ENCODE assay signal across 8 mouse cellular contexts in the genomic region with DNA sequence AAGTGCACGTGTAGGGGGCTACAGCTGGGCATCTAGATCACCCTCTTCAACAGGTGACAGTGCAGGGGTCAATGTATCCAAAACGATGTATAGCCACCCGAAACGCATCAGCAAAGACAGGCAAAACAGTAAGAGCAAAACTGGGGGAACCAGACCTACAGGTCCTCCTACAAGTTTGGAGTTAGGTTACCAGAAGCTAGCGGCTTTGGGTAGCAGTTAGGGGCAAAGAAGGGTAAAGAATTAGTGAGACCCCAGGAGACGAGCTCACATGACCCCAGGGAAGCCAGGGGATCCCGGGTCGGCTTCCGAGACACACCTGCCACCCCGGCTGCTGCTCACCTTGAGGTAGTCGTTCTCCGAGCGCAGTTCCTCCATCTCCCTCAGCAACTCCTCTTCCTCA. TPM values are rescaled to one million over a fixed set of nuclear protein-coding genes. Genes with fewer than 3 reads are reported as not detected.
A peak's percentile ranks its signal among the peaks of the same experiment; 100 is the strongest.
DNase-seq lines count a peak whose midpoint lies in the region; ATAC-seq and TF ChIP-seq lines count a peak whose summit lies in the region.

No protein-coding gene starts in this region.

- intact Hi-C loops in left cerebral cortex, adult 2 months (cut with DNase I), result loop anchor here (2.0 to 5.0 kb wide), 2 partner anchors 81 to 96 kb away; no protein-coding TSS in a partner anchor
- intact Hi-C loops in left cerebral cortex, postnatal 36 days (cut with DNase I), result loop anchor here (5.0 kb wide), 2 partner anchors 81 to 96 kb away; no protein-coding TSS in a partner anchor

- H3K27me3 ChIP-seq in forebrain, embryonic 10.5 days (ENCODE audit: poor library complexity, severe bottlenecking), result peaks cover 46% of the 10 kb centered on the region
- H3K27me3 ChIP-seq in intestine, embryonic 15.5 days (replicated peaks), result peaks cover 25% of the 10 kb centered on the region; the same call in 1 of the 2 replicates
- H3K27me3 ChIP-seq in neural tube, embryonic 12.5 days (replicated peaks), result no peaks in the 10 kb centered on the region

- H3K4me3 ChIP-seq in left cerebral cortex, adult 2 months, result peak overlapping the region; percentile 93
- peak overlapping the region; percentile 79 for H3K4me3 ChIP-seq in forebrain, embryonic 10.5 days
- H3K4me3 ChIP-seq in intestine, embryonic 15.5 days (replicated peaks), result peak overlapping the region; percentile 75
- H3K4me3 ChIP-seq in neural tube, embryonic 12.5 days, result peak overlapping the region; percentile 94

- peak overlapping the region; percentile 69 for H3K9ac ChIP-seq in intestine, embryonic 15.5 days
- H3K9ac ChIP-seq in neural tube, embryonic 12.5 days, result peak overlapping the region; percentile 97

- no peaks in the 10 kb centered on the region for H3K36me3 ChIP-seq in forebrain, embryonic 10.5 days (replicated peaks)
- H3K36me3 ChIP-seq in intestine, embryonic 15.5 days, result no peaks in the 10 kb centered on the region
- no peaks in the 10 kb centered on the region for H3K36me3 ChIP-seq in neural tube, embryonic 12.5 days

- ATAC-seq in intestine, embryonic 15.5 days, result no peak
- no peak for ATAC-seq in neural tube, embryonic 12.5 days (ENCODE audit: low FRiP score, low read depth)

- no peak for TF ChIP-seq CTCF in left cerebral cortex, adult 2 months (IDR thresholded peaks at IDR 0.05)

- no peak for DNase-seq in left cerebral cortex, adult 2 months (ENCODE audit: extremely low spot score in 1 of 2, low spot score in 2 of 2)
- DNase-seq in left cerebral cortex, adult 8-10 months (ENCODE audit: low spot score in 2 of 2), result no peak
- no peak for DNase-seq in forebrain, embryonic 10.5 days (ENCODE audit: extremely low spot score, low spot score)
- DNase-seq in thymus, postnatal 4 days, result no peak
- no peak for DNase-seq in left cerebral cortex, postnatal 36 days (ENCODE audit: low spot score in 2 of 2)
- no peak for DNase-seq in urinary bladder, postnatal 25 days (ENCODE audit: low spot score)

- H3K9me3 ChIP-seq in forebrain, embryonic 10.5 days, result no peaks in the 10 kb centered on the region
- H3K9me3 ChIP-seq in intestine, embryonic 15.5 days, result no peaks in the 10 kb centered on the region
- H3K9me3 ChIP-seq in neural tube, embryonic 12.5 days, result no peaks in the 10 kb centered on the region

- WGBS in forebrain, embryonic 10.5 days, result under 1% methylated on average over 13 of the region's 13 CpGs
- 5% methylated on average over 13 of the region's 13 CpGs for WGBS in intestine, embryonic 15.5 days
- WGBS in neural tube, embryonic 12.5 days, result 2% methylated on average over 13 of the region's 13 CpGs

- peaks cover 94% of the 10 kb centered on the region for H3K4me1 ChIP-seq in forebrain, embryonic 10.5 days
- peaks cover 26% of the 10 kb centered on the region for H3K4me1 ChIP-seq in intestine, embryonic 15.5 days (replicated peaks)
- H3K4me1 ChIP-seq in neural tube, embryonic 12.5 days, result peaks cover 59% of the 10 kb centered on the region

- peak overlapping the region; percentile 94 for H3K27ac ChIP-seq in left cerebral cortex, adult 2 months
- H3K27ac ChIP-seq in forebrain, embryonic 10.5 days, result peak overlapping the region; percentile 96
- no peak overlapping the region for H3K27ac ChIP-seq in intestine, embryonic 15.5 days
- peak overlapping the region; percentile 95; the same call in 1 of the 2 replicates for H3K27ac ChIP-seq in neural tube, embryonic 12.5 days

- H3K4me2 ChIP-seq in intestine, embryonic 15.5 days (replicated peaks), result peak overlapping the region; percentile 99
- peak overlapping the region; percentile 93 for H3K4me2 ChIP-seq in neural tube, embryonic 12.5 days (replicated peaks)

RNA-seq across cellular contexts. Expression of a gene that starts 1.6 kb away (rescaled TPM):
- total RNA-seq in left cerebral cortex, adult 2 months (2021), result 100 to 1,000 TPM; 103 to 122 TPM
- total RNA-seq in left cerebral cortex, adult 8-10 months (2022), result 100 to 1,000 TPM; 111 to 123 (median 120) TPM
- 25.5 and 28.4 TPM in 2 replicates for polyA plus RNA-seq in forebrain, embryonic 10.5 days (2016; fragmentation: Nextera tagmentation; extraction: Ambion mirVana)
- polyA plus RNA-seq in intestine, embryonic 15.5 days (2015; fragmentation: Nextera tagmentation; extraction: Ambion mirVana), result 5.0 and 5.5 TPM in 2 replicates
- polyA plus RNA-seq in neural tube, embryonic 12.5 days (2016; fragmentation: Nextera tagmentation; extraction: Ambion mirVana), result 35.0 and 38.6 TPM in 2 replicates
- 100 to 1,000 TPM in 1 of 2 experiments, 10 to 100 TPM in 1; 95.3 to 117 TPM for total RNA-seq in left cerebral cortex, postnatal 36 days (2021)
